Mouse (Mus musculus) Muller cell, postnatal 12 days (primary cell): Measurements from ENCODE around the gene Col4a2.

Experiments used
- DNase-seq: peaks from one replicate; pipeline ENCODE4 v3.0.0-alpha.2; 2015; ENCODE audit errors: inconsistent ontology term

Gene Col4a2

GRCm38 (mm10) chr8:11411504-11412124 is 99.0 kb downstream of the Col4a2 start:
- DNase-seq: peak; percentile 74

- peak; percentile 53 for DNase-seq
Measured at GRCm38 (mm10) chr8:11412450-11412849, 99.8 kb downstream of the Col4a2 start.

GRCm38 (mm10) chr8:11414304-11414703 is 101.7 kb downstream of the Col4a2 start:
- no peak for DNase-seq

- DNase-seq: no peak
Measured at GRCm38 (mm10) chr8:11415089-11415488, 102.5 kb downstream of the Col4a2 start.

GRCm38 (mm10) chr8:11417762-11418161 is 105.2 kb downstream of the Col4a2 start:
- peak; percentile 88 for DNase-seq

- DNase-seq: peak; percentile 90
Measured at GRCm38 (mm10) chr8:11419232-11419631, 106.6 kb downstream of the Col4a2 start.

- no peak for DNase-seq
Measured at GRCm38 (mm10) chr8:11419645-11420044, 107.0 kb downstream of the Col4a2 start.

- no peak for DNase-seq
Measured at GRCm38 (mm10) chr8:11421105-11421504, 108.5 kb downstream of the Col4a2 start.

GRCm38 (mm10) chr8:11421968-11422367 is 109.4 kb downstream of the Col4a2 start:
- no peak for DNase-seq

- DNase-seq: no peak
Measured at GRCm38 (mm10) chr8:11423091-11423490, 110.5 kb downstream of the Col4a2 start.

- DNase-seq: no peak
Measured at GRCm38 (mm10) chr8:11430688-11431087, 118.1 kb downstream of the Col4a2 start.

GRCm38 (mm10) chr8:11437862-11438261 is 125.3 kb downstream of the Col4a2 start:
- no peak for DNase-seq

- DNase-seq: no peak
Measured at GRCm38 (mm10) chr8:11441291-11441690, 128.7 kb downstream of the Col4a2 start.

GRCm38 (mm10) chr8:11443611-11444010 is 131.0 kb downstream of the Col4a2 start:
- DNase-seq: no peak

- DNase-seq: no peak
Measured at GRCm38 (mm10) chr8:11444216-11444615, 131.6 kb downstream of the Col4a2 start.

- no peak for DNase-seq
Measured at GRCm38 (mm10) chr8:11445790-11446189, 133.2 kb downstream of the Col4a2 start.

- DNase-seq: no peak
Measured at GRCm38 (mm10) chr8:11447910-11448570, 135.4 kb downstream of the Col4a2 start.

GRCm38 (mm10) chr8:11450184-11451113 is 137.8 kb downstream of the Col4a2 start:
- DNase-seq: peak; percentile 68

- no peak for DNase-seq
Measured at GRCm38 (mm10) chr8:11452152-11452551, 139.5 kb downstream of the Col4a2 start.

- DNase-seq: no peak
Measured at GRCm38 (mm10) chr8:11452559-11452958, 140.0 kb downstream of the Col4a2 start.

GRCm38 (mm10) chr8:11452974-11453373 is 140.4 kb downstream of the Col4a2 start:
- DNase-seq: peak; percentile 92

GRCm38 (mm10) chr8:11454228-11454627 is 141.6 kb downstream of the Col4a2 start:
- no peak for DNase-seq
